Comparison of ENCODE assay signal across 10 mouse cellular contexts in genomic region chr9:61468368-61468848, GRCm38 (mm10).
DNase-seq lines count a peak whose midpoint lies in the region; ATAC-seq lines count a peak whose summit lies in the region.
"Had no signal": no experiment of that assay in that cellular context is flagged by ENCODE, and none has a peak within 500 bp of the region (broad histone marks: within the 10 kb centered on the region; RNA-seq: fewer than 3 reads in every experiment).

No protein-coding gene starts in this region.

- no peaks in the 10 kb centered on the region for H3K27me3 ChIP-seq in embryonic facial prominence, embryonic 14.5 days (replicated peaks; ENCODE audit: control insufficient read depth, insufficient read depth, low read length)
- H3K27me3 ChIP-seq in kidney, embryonic 16.5 days (ENCODE audit: insufficient read depth, low read length): no peaks in the 10 kb centered on the region
- H3K27me3 ChIP-seq in neural tube, embryonic 13.5 days: peaks cover 73% of the 10 kb centered on the region
- H3K27me3 ChIP-seq: embryonic facial prominence, embryonic 15.5 days had no signal

- ATAC-seq in embryonic facial prominence, embryonic 14.5 days (ENCODE audit: low read depth): peak; percentile 82
- ATAC-seq in kidney, embryonic 16.5 days (ENCODE audit: low FRiP score, low TSS enrichment): peak; percentile 75; the same call in 1 of the 2 replicates
- ATAC-seq in neural tube, embryonic 13.5 days (ENCODE audit: low read depth): peak; percentile 93
- ATAC-seq: liver, embryonic 12.5 days had no signal

- no peak overlapping the region for H3K4me3 ChIP-seq in embryonic facial prominence, embryonic 14.5 days (ENCODE audit: low read depth, low read length)
- H3K4me3 ChIP-seq in kidney, embryonic 16.5 days (ENCODE audit: low read length): no peak overlapping the region
- H3K4me3 ChIP-seq in neural tube, embryonic 13.5 days: no peak overlapping the region
- H3K4me3 ChIP-seq: embryonic facial prominence, embryonic 15.5 days; liver, embryonic 12.5 days had no signal

- DNase-seq in cerebellum, postnatal 14 days: peak; percentile 64 to 76
- DNase-seq in cerebellum, adult 11-12 months: no peak
- peak; percentile 58 for DNase-seq in embryonic facial prominence, embryonic 14.5 days (ENCODE audit: low spot score)
- no peak for DNase-seq in frontal cortex, postnatal 10 days (ENCODE audit: low spot score in 2 of 2)
- no peak for DNase-seq in gastrocnemius, postnatal 10 days
- DNase-seq in heart, adult 8-10 months (ENCODE audit: low spot score): no peak

- no peaks in the 10 kb centered on the region for H3K36me3 ChIP-seq in embryonic facial prominence, embryonic 14.5 days (ENCODE audit: control insufficient read depth, insufficient read depth, low read length)
- H3K36me3 ChIP-seq in kidney, embryonic 16.5 days (ENCODE audit: insufficient read depth, low read length): no peaks in the 10 kb centered on the region
- no peaks in the 10 kb centered on the region for H3K36me3 ChIP-seq in neural tube, embryonic 13.5 days
- H3K36me3 ChIP-seq: embryonic facial prominence, embryonic 15.5 days; liver, embryonic 12.5 days had no signal

- peaks cover 12% of the 10 kb centered on the region; the same call in 1 of the 2 replicates for H3K9me3 ChIP-seq in embryonic facial prominence, embryonic 14.5 days (ENCODE audit: control insufficient read depth, low read length)
- H3K9me3 ChIP-seq in kidney, embryonic 16.5 days (ENCODE audit: low read length): peaks cover 3% of the 10 kb centered on the region; the same call in 1 of the 2 replicates
- peaks cover 19% of the 10 kb centered on the region for H3K9me3 ChIP-seq in neural tube, embryonic 13.5 days

- H3K4me1 ChIP-seq in embryonic facial prominence, embryonic 14.5 days (ENCODE audit: control insufficient read depth, insufficient read depth, low read length): peaks cover 10% of the 10 kb centered on the region; the same call in 1 of the 2 replicates
- peaks cover 9% of the 10 kb centered on the region; the same call in 1 of the 2 replicates for H3K4me1 ChIP-seq in kidney, embryonic 16.5 days (ENCODE audit: insufficient read depth, low read length)
- H3K4me1 ChIP-seq in neural tube, embryonic 13.5 days (replicated peaks): peaks cover 38% of the 10 kb centered on the region
- H3K4me1 ChIP-seq: liver, embryonic 12.5 days had no signal

- 37% methylated on average over 6 of the region's 6 CpGs for WGBS in embryonic facial prominence, embryonic 14.5 days
- 24% methylated on average over 6 of the region's 6 CpGs for WGBS in kidney, embryonic 16.5 days
- 11% methylated on average over 6 of the region's 6 CpGs for WGBS in neural tube, embryonic 13.5 days

- no peak overlapping the region for H3K9ac ChIP-seq in embryonic facial prominence, embryonic 14.5 days (ENCODE audit: low read depth, low read length)
- H3K9ac ChIP-seq in kidney, embryonic 16.5 days (replicated peaks; ENCODE audit: low read length): no peak overlapping the region
- no peak overlapping the region for H3K9ac ChIP-seq in neural tube, embryonic 13.5 days
- H3K9ac ChIP-seq: embryonic facial prominence, embryonic 15.5 days; liver, embryonic 12.5 days had no signal

- no peak overlapping the region for H3K4me2 ChIP-seq in embryonic facial prominence, embryonic 14.5 days (ENCODE audit: low read depth, low read length)
- H3K4me2 ChIP-seq in kidney, embryonic 16.5 days (replicated peaks; ENCODE audit: low read depth, low read length): no peak overlapping the region
- H3K4me2 ChIP-seq in neural tube, embryonic 13.5 days: no peak overlapping the region
- H3K4me2 ChIP-seq: embryonic facial prominence, embryonic 15.5 days; liver, embryonic 12.5 days had no signal

- H3K27ac ChIP-seq in embryonic facial prominence, embryonic 14.5 days (replicated peaks; ENCODE audit: low read depth, low read length): no peak overlapping the region
- H3K27ac ChIP-seq in kidney, embryonic 16.5 days (ENCODE audit: low read length): peak overlapping the region; percentile 21; the same call in 1 of the 2 replicates
- peak overlapping the region; percentile 57 for H3K27ac ChIP-seq in neural tube, embryonic 13.5 days (replicated peaks)
- H3K27ac ChIP-seq: embryonic facial prominence, embryonic 15.5 days; liver, embryonic 12.5 days had no signal

Comparison
In these comparisons a context has a peak if more than half of its experiments do, and no peak if none do; other contexts are left out.
1. DNase-seq: peak in cerebellum, postnatal 14 days (2 of 2) and embryonic facial prominence, embryonic 14.5 days (single experiment); none in cerebellum, adult 11-12 months (single experiment), frontal cortex, postnatal 10 days (0 of 2), gastrocnemius, postnatal 10 days (single experiment) and heart, adult 8-10 months (single experiment).
2. Peak in every context shown above with its lines, with median percentiles within 50 percentile points of each other: ATAC-seq.